Mouse (Mus musculus): ENCODE results near the gene Gm10643.

DNA sequence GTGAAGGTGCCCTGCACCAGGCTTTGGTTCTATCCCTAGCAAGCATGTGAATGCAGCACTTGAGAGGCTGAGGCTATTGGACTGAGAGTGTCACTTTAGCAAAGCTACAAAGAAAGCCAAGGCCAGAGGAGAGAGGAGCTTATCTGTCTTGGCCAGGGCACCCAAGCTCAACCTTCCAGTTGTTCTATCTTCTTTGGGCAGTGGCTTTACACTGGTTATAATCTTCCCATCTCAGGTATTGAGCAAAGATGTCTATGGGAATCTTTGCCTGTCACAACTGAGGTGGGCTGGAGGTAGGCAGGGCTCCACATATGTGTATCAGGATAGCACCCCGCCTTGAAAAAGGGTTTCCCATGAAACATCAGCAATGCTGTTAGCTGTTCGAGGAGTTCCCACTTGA lies 4.7 kb downstream of the Gm10643 start:
- TF ChIP-seq CTCF (IDR thresholded peaks at IDR 0.05) (no peak), EP300 (IDR thresholded peaks at IDR 0.05) (no peak)

Data from lung, postnatal 0 days (tissue).